Mouse (Mus musculus): ENCODE results near the gene Atp6ap1.

Gene Atp6ap1

GRCm38 (mm10) chrX:74304867-74305700 lies 8.2 kb downstream of the Atp6ap1 start, which contains the start of gene Gdi1:
Gene Gdi1 (plus strand): TSS chrX:74304998.
- DNase-seq (ENCODE audit: low spot score): peak; percentile 67

GRCm38 (mm10) chrX:74312540-74313464 lies 15.9 kb downstream of the Atp6ap1 start, which contains the start of gene Fam50a:
Gene Fam50a (plus strand): TSS chrX:74313033.
- peak; percentile 92 for DNase-seq (ENCODE audit: low spot score)

GRCm38 (mm10) chrX:74328725-74329161 lies 31.8 kb downstream of the Atp6ap1 start, which contains the start of gene Plxna3:
Gene Plxna3 (plus strand): TSS chrX:74329066.
- DNase-seq (ENCODE audit: low spot score): peak; percentile 51

- DNase-seq (ENCODE audit: low spot score): no peak
Observed at GRCm38 (mm10) chrX:74329215-74329671, 32.3 kb downstream of the Atp6ap1 start.

- no peak for DNase-seq (ENCODE audit: low spot score)
Observed at GRCm38 (mm10) chrX:74330166-74330930, 33.5 kb downstream of the Atp6ap1 start.

GRCm38 (mm10) chrX:74352645-74353466 lies 56.0 kb downstream of the Atp6ap1 start:
- DNase-seq (ENCODE audit: low spot score): no peak

- DNase-seq (ENCODE audit: low spot score): peak; percentile 82
Observed at GRCm38 (mm10) chrX:74353467-74353770, 56.5 kb downstream of the Atp6ap1 start, which contains the start of gene Lage3. Gene Lage3 (minus strand): TSS chrX:74353618.

All from lung, postnatal 25 days (tissue).